Mouse (Mus musculus) MEL (cell line): ENCODE data around the gene Gucy1b2. TPM values are rescaled to one million over a fixed set of nuclear protein-coding genes. Genes with fewer than 3 reads are reported as not detected.

Source experiments
- DNase-seq: peaks from one replicate; pipeline ENCODE4 v3.0.0; 2011; ENCODE audit warnings: low read depth, low spot score
- H3K27ac ChIP-seq: 2 replicates; pipeline ENCODE4 v1.5.1; 2012; ENCODE audit warnings: low read depth, mild to moderate bottlenecking, control low read depth, low read length, moderate library complexity; ENCODE audit not compliant: control insufficient read depth
- H3K27me3 ChIP-seq, 2 experiments: fragments of 150-350 bp in 1 of 2; sonication (generic) in 1 of 2; 2 replicates each; pipeline ENCODE4 v1.6.1; 2012; ENCODE audit warnings: low read length in 2 of 2, mild to moderate bottlenecking in 2 of 2, improper control_type of control experiment in 1 of 2, moderate library complexity in 1 of 2; ENCODE audit not compliant: insufficient read depth in 2 of 2, control insufficient read depth in 1 of 2
- H3K36me3 ChIP-seq, 2 experiments: 2 replicates each; pipeline ENCODE4 v1.6.1; 2012 to 2014; ENCODE audit warnings: low read length in 2 of 2, improper control_type of control experiment in 1 of 2, inconsistent platforms in 1 of 2, mild to moderate bottlenecking in 1 of 2; ENCODE audit not compliant: insufficient read depth in 2 of 2, control insufficient read depth in 1 of 2
- H3K4me1 ChIP-seq, 2 experiments: fragments of 150-350 bp in 1 of 2; sonication (generic) in 1 of 2; 2 replicates each; pipeline ENCODE4 v1.6.1; 2012; ENCODE audit warnings: low read length in 2 of 2, improper control_type of control experiment in 1 of 2, mild to moderate bottlenecking in 1 of 2; ENCODE audit not compliant: insufficient read depth in 2 of 2, control insufficient read depth in 1 of 2
- H3K4me3 ChIP-seq, 2 experiments: fragments of 150-350 bp in 1 of 2; sonication (generic) in 1 of 2; 2 replicates each; pipeline ENCODE4 v1.5.1; 2012; ENCODE audit warnings: low read depth in 2 of 2, low read length in 2 of 2, mild to moderate bottlenecking in 2 of 2, moderate library complexity in 2 of 2, control low read depth in 1 of 2, improper control_type of control experiment in 1 of 2; ENCODE audit not compliant: control insufficient read depth in 1 of 2, insufficient read depth in 1 of 2
- H3K79me2 ChIP-seq: 2 replicates; pipeline ENCODE4 v1.6.1; 2012; ENCODE audit warnings: mild to moderate bottlenecking, low read length, moderate library complexity; ENCODE audit not compliant: control insufficient read depth, poor library complexity, insufficient read depth
- H3K9ac ChIP-seq: 2 replicates; pipeline ENCODE4 v1.6.1; 2012; ENCODE audit warnings: low read depth, mild to moderate bottlenecking, control low read depth, low read length, moderate library complexity; ENCODE audit not compliant: control insufficient read depth, poor library complexity, severe bottlenecking
- H3K9me3 ChIP-seq: fragments of 150-350 bp; sonication (generic); replicated peaks from 2 replicates; pipeline ENCODE4 v1.6.1; 2012; ENCODE audit warnings: mild to moderate bottlenecking, low read length, improper control_type of control experiment, moderate library complexity; ENCODE audit not compliant: insufficient read depth
- CHD1 ChIP-seq: IDR thresholded peaks from 2 replicates; pipeline ENCODE4 v1.6.1; 2012; ENCODE audit warnings: low read depth, mild to moderate bottlenecking, inconsistent platforms, low read length, improper control_type of control experiment
- CTCF ChIP-seq, 3 experiments: IDR thresholded peaks in 2 of 3; conservative IDR thresholded peaks in 1 of 3; 2 replicates each; pipeline ENCODE4 v1.5.1; 2011 to 2012; ENCODE audit warnings: low read length in 3 of 3, low read depth in 2 of 3, mild to moderate bottlenecking in 2 of 3, improper control_type of control experiment in 1 of 3, inconsistent platforms in 1 of 3, mixed read lengths in 1 of 3, moderate library complexity in 1 of 3; ENCODE audit not compliant: control insufficient read depth in 1 of 3, insufficient read depth in 1 of 3, poor library complexity in 1 of 3, severe bottlenecking in 1 of 3
- ELF1 ChIP-seq: IDR thresholded peaks from 2 replicates; pipeline ENCODE4 v1.6.1; 2014; ENCODE audit warnings: low read depth, mild to moderate bottlenecking, inconsistent platforms, low read length, improper control_type of control experiment, moderate library complexity
- GABPA ChIP-seq: IDR thresholded peaks from 2 replicates; pipeline ENCODE4 v1.6.1; 2012; ENCODE audit warnings: low read depth, mild to moderate bottlenecking, inconsistent platforms, low read length, improper control_type of control experiment, moderate library complexity
- JUND ChIP-seq: IDR thresholded peaks from 2 replicates; pipeline ENCODE4 v1.6.1; 2011; ENCODE audit warnings: low read depth, mild to moderate bottlenecking, improper control_type of control experiment, low read length
- MAFK ChIP-seq: IDR thresholded peaks from 2 replicates; pipeline ENCODE4 v1.6.1; 2011; ENCODE audit warnings: low read depth, mild to moderate bottlenecking, low read length, improper control_type of control experiment, borderline replicate concordance
- MAZ ChIP-seq: IDR thresholded peaks from 2 replicates; pipeline ENCODE4 v1.6.1; 2012; ENCODE audit warnings: low read depth, mild to moderate bottlenecking, inconsistent platforms, low read length, improper control_type of control experiment
- NRF1 ChIP-seq: IDR thresholded peaks from 2 replicates; pipeline ENCODE4 v1.6.1; 2014; ENCODE audit warnings: low read depth, mild to moderate bottlenecking, inconsistent platforms, low read length, improper control_type of control experiment, moderate library complexity; ENCODE audit not compliant: poor library complexity, insufficient read depth, severe bottlenecking
- POLR2AphosphoS5 ChIP-seq: IDR thresholded peaks from 2 replicates; pipeline ENCODE4 v1.6.1; 2012; ENCODE audit warnings: low read depth, borderline replicate concordance, mild to moderate bottlenecking, inconsistent platforms, low read length, moderate library complexity, mixed read lengths
- RAD21 ChIP-seq: IDR thresholded peaks from 2 replicates; pipeline ENCODE4 v1.6.1; 2011; ENCODE audit warnings: mild to moderate bottlenecking, low read depth, low read length, improper control_type of control experiment
- SIN3A ChIP-seq: IDR thresholded peaks from 2 replicates; pipeline ENCODE4 v1.6.1; 2012; ENCODE audit warnings: low read length, improper control_type of control experiment, inconsistent platforms
- SMC3 ChIP-seq: IDR thresholded peaks from 2 replicates; pipeline ENCODE4 v1.6.1; 2011; ENCODE audit warnings: low read depth, low read length, improper control_type of control experiment
- TAL1 ChIP-seq: IDR thresholded peaks from 2 replicates; pipeline ENCODE4 v1.6.1; 2012; ENCODE audit warnings: mild to moderate bottlenecking, inconsistent platforms, low read length, moderate library complexity, mixed read lengths
- TBP ChIP-seq: IDR thresholded peaks from 2 replicates; pipeline ENCODE4 v1.8.0; 2011; ENCODE audit warnings: low read depth, low read length, improper control_type of control experiment
- TCF12 ChIP-seq: IDR thresholded peaks from 2 replicates; pipeline ENCODE4 v1.6.1; 2014; ENCODE audit warnings: low read depth, mild to moderate bottlenecking, inconsistent platforms, low read length, improper control_type of control experiment, moderate library complexity
- UBTF ChIP-seq: IDR thresholded peaks from 2 replicates; pipeline ENCODE4 v1.6.1; 2012; ENCODE audit warnings: low read depth, mild to moderate bottlenecking, inconsistent platforms, low read length, improper control_type of control experiment, moderate library complexity, borderline replicate concordance; ENCODE audit not compliant: insufficient read depth
- ZKSCAN1 ChIP-seq: IDR thresholded peaks from 2 replicates; pipeline ENCODE4 v1.6.1; 2012; ENCODE audit warnings: low read depth, mild to moderate bottlenecking, inconsistent platforms, low read length, improper control_type of control experiment, moderate library complexity
- ZMIZ1 ChIP-seq: IDR thresholded peaks from 2 replicates; pipeline ENCODE4 v1.6.1; 2012; ENCODE audit warnings: low read depth, mild to moderate bottlenecking, inconsistent platforms, low read length, improper control_type of control experiment, moderate library complexity
- polyA plus RNA-seq, 2 experiments: library from polyadenylated mRNA; stranded (reverse) in 1 of 2; unstranded in 1 of 2; fragments of >175 nt in 1 of 2; fragments of >200 nt in 1 of 2; gene quantifications; 2 replicates each; pipeline versions ENCODE4 v1.2.1 to v1.2.4; 2012; ENCODE audit warnings: low replicate concordance in 2 of 2, low read depth in 1 of 2; ENCODE audit not compliant: insufficient read length in 2 of 2, insufficient read depth in 1 of 2, missing spikeins in 1 of 2
- total RNA-seq: library from RNA; depleted of rRNA; stranded (reverse); fragments of 300-350 nt; gene quantifications from 2 replicates; pipeline ENCODE4 v1.2.3, GENCODE M21; 2012

Gucy1b2 gene
- total and polyA plus RNA-seq, 3 experiments, result not detected

- no peak for DNase-seq
- no peaks in the 10 kb centered on the region for H3K27me3 ChIP-seq
- H3K9ac ChIP-seq, result no peak overlapping the region
- no peak overlapping the region for H3K27ac ChIP-seq
- H3K4me1 ChIP-seq, result no peaks in the 10 kb centered on the region
- H3K9me3 ChIP-seq, result no peaks in the 10 kb centered on the region
- H3K36me3 ChIP-seq, result no peaks in the 10 kb centered on the region
- H3K79me2 ChIP-seq, result no peaks in the 10 kb centered on the region
- H3K4me3 ChIP-seq, result no peak overlapping the region
- TF ChIP-seq TCF12, result no peak
- no peak for TF ChIP-seq MAFK
- no peak for TF ChIP-seq ZKSCAN1
- no peak for TF ChIP-seq SMC3
- TF ChIP-seq UBTF, result no peak
- TF ChIP-seq JUND, result no peak
- TF ChIP-seq NRF1, result no peak
- no peak for TF ChIP-seq ZMIZ1
- no peak for TF ChIP-seq GABPA
- no peak for TF ChIP-seq TBP
- TF ChIP-seq TAL1, result no peak
Measured at GRCm38 (mm10) chr14:62488270-62488669, 32.2 kb upstream of the Gucy1b2 start.

- Histone ChIP-seq H3K9me3 (no peaks in the 10 kb centered on the region), H3K36me3 (no peaks in the 10 kb centered on the region), H3K27me3 (no peaks in the 10 kb centered on the region; a peak in 1 of 4 replicates), H3K9ac (no peak overlapping the region), H3K79me2 (no peaks in the 10 kb centered on the region), H3K27ac (no peak overlapping the region), H3K4me1 (no peaks in the 10 kb centered on the region), H3K4me3 (no peak overlapping the region)
- DNase-seq, result peak; percentile 10
- no peak for TF ChIP-seq MAZ
- no peak for TF ChIP-seq POLR2AphosphoS5
- no peak for TF ChIP-seq SIN3A
- TF ChIP-seq CHD1, result no peak
- no peak for TF ChIP-seq NRF1
Measured at GRCm38 (mm10) chr14:62481381-62481780, 25.3 kb upstream of the Gucy1b2 start.

GRCm38 (mm10) chr14:62479395-62479794, 23.3 kb upstream of the Gucy1b2 start:
- no peak overlapping the region for H3K4me3 ChIP-seq
- no peak overlapping the region for H3K9ac ChIP-seq
- no peaks in the 10 kb centered on the region for H3K9me3 ChIP-seq
- TF ChIP-seq SIN3A (no peak), TAL1 (no peak), RAD21 (no peak), CTCF (IDR thresholded peaks at IDR 0.05 in 2 of 3, conservative IDR thresholded peaks at IDR 0.05 in 1 of 3; ENCODE audit: control insufficient read depth in 1 of 3, insufficient read depth in 1 of 3, low read depth in 2 of 3, low read length in 3 of 3, poor library complexity in 1 of 3, severe bottlenecking in 1 of 3) (no peak), ELF1 (no peak)
- TF ChIP-seq, all 39 proteins: peak for 0
- H3K27me3 ChIP-seq, result no peaks in the 10 kb centered on the region; a peak in 1 of 4 replicates
- H3K4me1 ChIP-seq, result no peaks in the 10 kb centered on the region
- H3K79me2 ChIP-seq, result no peaks in the 10 kb centered on the region
- no peak for DNase-seq
- no peaks in the 10 kb centered on the region for H3K36me3 ChIP-seq
- H3K27ac ChIP-seq, result no peak overlapping the region
